Mouse (Mus musculus) spleen, postnatal 4 days (tissue): Measurements from ENCODE around the gene Epdr1.
"Not testable (repeated sequence)": the region's sequence is repeated elsewhere in the genome, so short reads cannot be mapped to it uniquely, and the experiment has no call there.

Experiments used
- DNase-seq, 2 experiments: peaks; one replicate each; pipeline ENCODE4 v3.0.0; 2022; ENCODE audit warnings: low spot score in 2 of 2

Gene Epdr1

DNA sequence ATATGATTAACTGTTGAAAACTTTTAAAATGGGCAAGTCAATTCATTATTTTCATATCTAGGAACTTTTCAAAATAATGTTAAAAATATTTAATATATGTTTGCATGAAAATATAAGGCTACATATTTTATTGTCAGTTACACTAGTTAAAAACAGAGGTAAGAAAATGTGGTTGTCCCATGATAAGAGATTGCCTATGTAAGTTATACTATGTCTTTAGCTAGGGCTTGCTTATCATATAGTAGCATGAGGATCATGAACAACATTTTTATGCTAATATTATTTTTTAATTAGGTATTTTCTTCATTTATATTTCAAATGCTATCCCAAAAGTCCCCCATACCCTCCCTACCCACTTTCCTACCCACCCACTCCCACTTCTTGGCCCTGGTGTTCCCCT, 14.8 kb downstream of the Epdr1 start:
- DNase-seq, result no peak

GRCm38 (mm10) chr13:19603719-19604118, 16.0 kb downstream of the Epdr1 start:
- DNase-seq, result no peak

DNA sequence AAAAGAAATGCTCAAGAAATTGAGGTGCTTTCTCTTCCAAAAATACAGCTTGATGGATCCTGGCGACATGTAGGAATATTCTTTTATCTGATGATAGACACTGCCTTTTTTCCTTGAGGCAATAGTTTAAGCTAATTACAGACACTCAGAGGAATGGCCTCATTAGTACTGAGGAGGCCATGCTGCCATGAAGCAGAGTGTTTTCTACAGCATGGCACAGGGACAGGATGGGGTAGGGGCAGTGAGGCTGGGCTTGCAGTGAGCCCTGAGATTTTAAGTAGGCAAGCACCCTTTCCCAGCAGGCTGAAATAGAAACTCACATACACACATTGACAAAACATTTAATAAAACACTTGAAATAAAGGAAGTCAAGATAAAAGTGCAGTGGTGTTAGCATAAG, 17.2 kb downstream of the Epdr1 start:
- DNase-seq, result no peak

DNA sequence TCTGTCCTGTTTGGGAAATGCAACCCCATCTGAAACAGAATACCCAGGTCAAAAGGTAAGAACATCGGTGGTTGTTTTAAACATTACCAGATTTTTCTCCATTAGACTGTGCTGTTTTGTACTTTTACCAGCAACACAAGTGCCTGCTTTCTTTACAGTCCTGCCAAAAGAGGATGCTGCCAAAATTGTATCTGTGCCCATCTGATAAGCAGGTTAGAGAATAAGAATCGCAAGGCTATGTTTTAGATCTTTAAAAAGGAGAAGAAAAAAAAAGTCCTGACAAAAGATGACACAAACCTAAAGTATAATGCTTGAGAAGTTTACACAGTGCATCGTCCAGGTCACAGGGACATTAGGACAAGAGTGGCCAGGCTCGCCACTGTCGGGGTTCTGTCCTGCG, 20.5 kb downstream of the Epdr1 start:
- DNase-seq, result no peak

GRCm38 (mm10) chr13:19595141-19595540, 24.6 kb downstream of the Epdr1 start:
- no peak for DNase-seq

GRCm38 (mm10) chr13:19590996-19591759, 28.5 kb downstream of the Epdr1 start:
- DNase-seq, result no peak

- DNase-seq, result no peak
Measured at GRCm38 (mm10) chr13:19575947-19576346, 43.8 kb downstream of the Epdr1 start.

DNA sequence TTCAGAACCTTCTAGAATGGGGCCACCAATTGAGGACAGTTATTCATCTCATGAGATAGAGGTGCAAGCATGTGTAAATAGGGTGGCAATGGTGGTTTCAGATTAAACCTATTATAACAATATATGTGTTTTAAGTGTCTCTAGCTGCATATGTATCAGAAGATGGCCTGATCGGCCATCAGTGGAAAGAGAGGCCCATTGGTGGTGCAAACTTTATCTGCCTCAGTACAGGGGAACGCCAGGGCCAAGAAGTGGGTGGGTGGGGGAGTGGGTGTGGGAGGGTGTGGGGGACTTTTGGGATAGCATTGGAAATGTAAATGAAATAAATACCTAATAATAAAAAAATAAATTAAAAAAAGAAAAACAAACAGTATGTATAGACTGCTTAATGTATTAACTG, 45.0 kb downstream of the Epdr1 start:
- DNase-seq, result not testable (repeated sequence)

DNA sequence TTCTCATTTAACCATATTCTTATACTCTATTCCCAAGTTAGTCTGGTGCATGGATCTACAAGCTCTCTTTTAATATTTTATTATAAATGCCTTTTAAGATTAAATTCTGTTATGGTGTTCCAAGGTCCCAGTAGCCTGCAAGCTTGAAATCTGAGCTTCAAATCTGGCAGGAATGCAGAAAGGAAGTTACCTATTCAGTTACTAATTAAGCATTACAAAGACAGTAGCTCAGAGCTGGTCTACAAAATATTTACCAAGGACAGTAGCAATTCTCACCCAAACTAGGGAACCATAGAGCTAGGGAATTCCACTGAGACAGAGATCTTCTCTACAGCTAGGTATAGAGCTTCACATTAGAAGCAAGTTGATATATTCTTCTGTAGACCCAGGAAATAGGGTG, 49.6 kb downstream of the Epdr1 start:
- not testable (repeated sequence) for DNase-seq

DNA sequence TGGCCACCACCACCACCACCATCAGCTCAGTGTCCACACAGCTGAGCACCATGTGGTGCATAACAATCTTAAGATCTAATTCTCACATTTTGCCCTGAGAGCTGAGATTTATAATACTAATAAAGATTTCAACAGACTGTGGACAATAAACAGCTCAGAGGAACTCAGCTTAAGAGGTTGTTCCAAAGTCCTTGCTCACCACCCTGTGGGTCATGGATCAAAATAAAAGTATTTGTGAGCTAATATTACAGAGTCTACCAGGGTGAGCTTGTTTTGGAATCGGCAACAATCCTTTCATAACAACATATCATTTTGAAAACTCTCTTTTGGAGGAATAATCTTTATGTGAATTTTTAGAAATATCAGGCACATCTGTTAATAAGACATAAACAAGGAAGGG, 57.2 kb downstream of the Epdr1 start:
- DNase-seq, result no peak

DNA sequence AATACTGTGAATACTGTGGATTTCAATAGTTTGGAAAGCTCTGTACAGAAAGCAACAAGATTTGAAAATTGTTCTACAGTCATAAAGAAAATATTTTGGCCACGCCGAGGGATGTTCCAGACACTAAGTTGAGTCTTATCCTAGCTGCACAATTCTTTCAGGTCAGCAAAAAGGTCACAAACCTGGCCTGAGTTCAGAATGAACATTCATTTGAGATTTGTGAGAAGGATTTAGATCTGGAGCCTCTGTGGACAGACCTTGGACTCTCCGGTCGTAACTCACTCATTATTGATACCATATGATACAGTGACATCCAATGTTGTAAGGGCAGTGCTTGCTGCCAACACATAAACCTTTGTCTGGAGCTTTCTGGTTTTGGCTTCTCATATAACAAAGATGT, 64.3 kb downstream of the Epdr1 start:
- DNase-seq, result no peak
